Mouse (Mus musculus) testis, adult 2 months (tissue): ENCODE measurements around the gene Slc2a3.

ENCODE experiments used
- CTCF ChIP-seq: fragments of 200-500 bp; IDR thresholded peaks from 2 replicates; pipeline ENCODE4 v1.5.1; 2012; ENCODE audit warnings: low read depth, mild to moderate bottlenecking, inconsistent platforms, low read length, moderate library complexity; ENCODE audit not compliant: control insufficient read depth, insufficient read depth, insufficient replicate concordance
- POLR2A ChIP-seq: fragments of 200-500 bp; IDR thresholded peaks from 2 replicates; pipeline ENCODE4 v1.6.1; 2012; ENCODE audit warnings: low read depth, mild to moderate bottlenecking, inconsistent platforms, low read length, moderate library complexity; ENCODE audit not compliant: control insufficient read depth

- TF ChIP-seq POLR2A (no peak), CTCF (peak; percentile 38; the same call in 1 of the 2 replicates)
Measured at GRCm38 (mm10) chr6:122834365-122834764, 32.9 kb upstream of the Slc2a3 start.
